Mouse (Mus musculus): Measurements from ENCODE around the gene Tbrg1. TPM values are rescaled to one million over a fixed set of nuclear protein-coding genes. Genes with fewer than 3 reads are reported as not detected.

Tbrg1 gene
- 133 and 144 TPM in 2 replicates for polyA plus RNA-seq (2015; fragmentation: Nextera tagmentation; extraction: Ambion mirVana)

GRCm38 (mm10) chr9:37656931-37657481 is at the start of gene Tbrg1:
Tbrg1 (minus strand) TSS chr9:37657312.

DNA sequence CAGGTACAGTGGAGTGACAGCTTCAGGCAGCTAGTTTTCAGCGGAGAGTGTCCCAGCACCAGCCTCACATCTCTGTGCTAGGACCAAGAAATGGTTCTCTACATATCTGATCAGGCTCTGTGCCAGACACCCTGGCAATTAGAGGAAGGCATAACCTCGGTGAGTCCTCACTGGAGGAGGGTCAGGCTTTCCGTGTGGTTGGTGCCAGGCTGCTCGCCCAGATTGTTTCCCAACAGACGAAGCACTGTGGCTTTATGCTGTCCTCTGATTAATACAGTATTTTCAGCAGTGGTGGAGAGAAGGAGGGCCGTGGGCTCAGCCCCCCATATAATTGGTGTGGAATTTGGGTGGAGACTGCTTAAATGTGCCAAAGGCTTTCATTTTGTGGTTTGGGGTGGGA is 12.0 kb upstream of the Tbrg1 start, which contains the start of gene Panx3:
Gene Panx3, minus strand, starts transcription at position 121 of the 400 bp plus-strand sequence.

DNA sequence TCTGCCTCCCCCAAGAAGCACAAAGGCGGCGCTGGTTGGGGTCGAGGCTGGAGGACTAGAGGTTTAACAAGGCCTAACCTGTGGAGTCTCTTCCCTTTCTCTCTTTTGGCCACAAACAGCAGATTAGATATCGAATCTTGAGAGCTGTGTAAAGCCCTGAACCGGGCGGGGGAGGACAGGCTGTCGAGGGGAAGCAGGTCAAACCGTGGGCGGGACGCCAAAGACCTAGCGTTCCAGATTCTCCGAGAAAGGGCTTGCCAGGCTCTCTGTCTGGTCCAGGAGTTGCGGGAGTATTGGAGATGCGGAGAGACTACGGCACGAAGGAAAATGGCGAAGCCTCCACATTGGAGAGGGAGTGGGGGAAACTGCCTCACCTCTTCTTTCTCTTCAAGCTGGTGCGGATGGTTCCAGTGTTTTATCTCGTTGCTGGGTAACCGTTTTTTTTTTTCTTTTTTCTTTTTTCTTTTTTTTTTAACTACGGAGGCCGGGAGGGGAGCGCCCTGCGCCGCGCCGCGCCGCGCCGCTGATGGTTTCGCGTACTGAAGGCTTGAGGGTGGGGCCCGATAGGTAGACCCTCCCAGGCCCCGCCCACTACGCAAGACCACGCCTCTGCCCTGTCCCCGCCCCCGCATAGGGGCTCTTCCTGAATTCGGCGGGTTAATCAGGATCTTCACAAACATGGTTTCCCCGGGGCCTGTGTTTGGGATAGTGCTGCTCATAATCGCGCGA is 43.8 kb downstream of the Tbrg1 start, which contains the start of gene Spa17:
Gene Spa17, minus strand, starts transcription at position 541 of the 729 bp plus-strand sequence.

Other genes with a start within 250 kb of the Tbrg1 start
- gene Robo3, start 224.1 kb downstream of the Tbrg1 start, polyA plus RNA-seq (2015; fragmentation: Nextera tagmentation; extraction: Ambion mirVana), result not detected in 2 replicates
- 6.8 and 7.4 TPM in 2 replicates for gene Msantd2, start 168.0 kb downstream of the Tbrg1 start, polyA plus RNA-seq (2015; fragmentation: Nextera tagmentation; extraction: Ambion mirVana)
- 28.9 and 34.3 TPM in 2 replicates for gene Esam, start 129.2 kb downstream of the Tbrg1 start, polyA plus RNA-seq (2015; fragmentation: Nextera tagmentation; extraction: Ambion mirVana)
- 94.0 and 94.3 TPM in 2 replicates for gene Vsig2, start 118.1 kb downstream of the Tbrg1 start, polyA plus RNA-seq (2015; fragmentation: Nextera tagmentation; extraction: Ambion mirVana)
- gene Nrgn, start 104.4 kb downstream of the Tbrg1 start, polyA plus RNA-seq (2015; fragmentation: Nextera tagmentation; extraction: Ambion mirVana), result 1.6 and 3.7 TPM in 2 replicates
- gene Siae, start 101.6 kb downstream of the Tbrg1 start, polyA plus RNA-seq (2015; fragmentation: Nextera tagmentation; extraction: Ambion mirVana), result 5.3 and 6.4 TPM in 2 replicates
- 3.1 and 3.4 TPM in 2 replicates for gene Spa17, start 43.6 kb downstream of the Tbrg1 start, polyA plus RNA-seq (2015; fragmentation: Nextera tagmentation; extraction: Ambion mirVana)
- 0.10 TPM in 1 of 2 replicates, not detected in the other for gene Panx3, start 11.9 kb upstream of the Tbrg1 start, polyA plus RNA-seq (2015; fragmentation: Nextera tagmentation; extraction: Ambion mirVana)
- gene Olfr160, start 58.9 kb upstream of the Tbrg1 start, polyA plus RNA-seq (2015; fragmentation: Nextera tagmentation; extraction: Ambion mirVana), result not detected in 2 replicates
- gene Olfr874, start 87.8 kb upstream of the Tbrg1 start, polyA plus RNA-seq (2015; fragmentation: Nextera tagmentation; extraction: Ambion mirVana), result not detected in 2 replicates
- not detected in 2 replicates for gene Olfr875, start 114.5 kb upstream of the Tbrg1 start, polyA plus RNA-seq (2015; fragmentation: Nextera tagmentation; extraction: Ambion mirVana)
- not detected in 2 replicates for gene Olfr876, start 145.7 kb upstream of the Tbrg1 start, polyA plus RNA-seq (2015; fragmentation: Nextera tagmentation; extraction: Ambion mirVana)
- gene Olfr877, start 197.0 kb upstream of the Tbrg1 start, polyA plus RNA-seq (2015; fragmentation: Nextera tagmentation; extraction: Ambion mirVana), result not detected in 2 replicates
- gene Olfr145, start 239.4 kb upstream of the Tbrg1 start, polyA plus RNA-seq (2015; fragmentation: Nextera tagmentation; extraction: Ambion mirVana), result not detected in 2 replicates